Mouse (Mus musculus) layer of hippocampus, adult 2 months (tissue): ENCODE results near the gene Rxfp4. TPM values are rescaled to one million over a fixed set of nuclear protein-coding genes. Genes with fewer than 3 reads are reported as not detected.

Experiments
- DNase-seq, 2 experiments: peaks; one replicate each; pipeline ENCODE4 v3.0.0; 2022; ENCODE audit warnings: low spot score in 2 of 2
- H3K27ac ChIP-seq: fragments of 200-600 bp; 2 replicates; pipeline ENCODE4 v1.8.1; 2022
- H3K4me3 ChIP-seq: fragments of 200-600 bp; 2 replicates; pipeline ENCODE4 v1.8.1; 2022; ENCODE audit warnings: mild to moderate bottlenecking
- CTCF ChIP-seq: fragments of 200-600 bp; conservative IDR thresholded peaks from 2 replicates; pipeline ENCODE4 v1.8.1; 2022; ENCODE audit warnings: antibody characterized with exemption, mild to moderate bottlenecking, moderate library complexity
- total RNA-seq, 2 experiments: library from RNA; stranded (reverse); gene quantifications; 2 replicates each; pipeline ENCODE4 v1.2.3; 2021

Gene Rxfp4
- total RNA-seq, 2 experiments from 2014 or later: not detected

DNA sequence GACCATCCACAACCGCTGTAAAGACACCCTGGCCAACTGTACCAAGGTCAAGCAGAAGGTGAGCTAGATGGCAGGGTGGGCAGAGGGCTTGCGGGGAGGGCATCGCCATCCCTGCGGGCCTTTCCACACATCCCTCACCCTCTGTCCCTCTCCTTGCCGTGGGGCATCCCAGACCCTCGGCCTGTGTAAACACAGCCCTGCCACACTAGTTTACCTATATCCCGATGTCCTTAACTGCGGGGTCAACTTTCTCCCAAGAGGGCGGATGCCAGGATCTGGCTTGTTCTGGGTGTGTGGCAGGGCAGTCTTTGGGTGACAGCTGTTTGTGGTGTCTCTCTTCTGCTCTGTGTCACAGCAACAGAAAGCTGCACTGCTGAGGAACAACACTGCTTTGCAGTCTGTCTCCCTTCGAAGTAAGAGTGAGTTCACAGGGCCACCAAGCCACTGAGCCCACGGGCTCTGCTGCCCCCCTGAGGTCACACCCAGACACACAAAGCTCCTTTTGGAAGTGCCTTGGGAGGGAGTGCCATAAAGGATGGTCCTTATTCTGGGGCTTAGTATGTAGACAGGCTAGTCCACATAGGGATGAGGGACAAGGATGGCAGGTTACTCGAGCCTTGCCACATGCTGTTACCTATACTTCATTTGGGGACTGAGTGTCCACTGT is 20.9 kb downstream of the Rxfp4 start:
- DNase-seq: no peak
- H3K27ac ChIP-seq: peak overlapping the region; percentile 98
- TF ChIP-seq CTCF: peak; percentile 75
- peak overlapping the region; percentile 73 for H3K4me3 ChIP-seq

DNA sequence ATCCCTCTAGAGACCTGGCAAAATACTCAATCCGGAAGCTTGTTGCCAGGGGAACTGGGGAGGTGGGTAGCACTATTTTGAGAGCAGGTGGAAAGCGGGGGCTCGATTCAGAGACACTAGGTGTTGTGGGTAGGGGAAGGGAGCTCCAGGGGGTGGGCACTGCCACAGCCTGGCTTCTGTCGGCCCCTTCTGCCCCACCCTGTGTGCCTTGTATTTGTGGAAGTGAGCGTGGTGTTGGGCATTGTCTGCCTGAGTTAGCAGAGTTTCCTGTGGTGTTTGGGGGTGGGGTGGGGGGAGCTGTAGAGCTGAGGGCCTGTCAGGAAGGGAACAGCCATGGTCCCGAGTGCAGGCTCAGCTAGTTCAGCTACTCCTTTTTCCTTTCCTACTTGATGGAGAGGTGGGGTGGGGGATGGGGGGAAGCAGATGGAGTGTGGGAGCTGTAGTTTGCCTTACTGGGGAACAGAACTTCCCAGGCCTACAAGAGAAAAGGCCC is 22.0 kb downstream of the Rxfp4 start:
- DNase-seq: peak; percentile 73 to 80
- TF ChIP-seq CTCF: no peak
- H3K27ac ChIP-seq: peak overlapping the region; percentile 98
- H3K4me3 ChIP-seq: peak overlapping the region; percentile 73

DNA sequence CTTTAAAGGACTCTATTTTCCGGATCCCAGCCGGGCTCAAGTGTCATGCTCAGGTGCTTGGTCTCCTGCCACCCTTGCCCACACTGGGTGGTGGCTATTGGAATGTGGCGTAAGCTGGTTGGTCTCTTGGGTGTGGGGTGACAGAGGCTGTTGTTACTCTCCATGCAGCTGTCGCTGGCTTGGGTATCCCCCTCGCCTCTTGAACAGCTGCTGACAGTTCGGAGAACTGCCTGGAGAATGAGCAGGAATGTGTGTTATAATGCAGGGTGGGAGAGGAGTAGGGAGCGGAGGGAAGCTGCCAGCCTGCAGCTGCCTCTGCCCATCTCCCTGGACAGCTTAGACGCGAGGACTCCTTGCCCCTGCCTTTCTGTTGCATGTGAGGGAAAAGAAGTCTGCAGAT is 22.9 kb downstream of the Rxfp4 start:
- H3K27ac ChIP-seq: peak overlapping the region; percentile 98
- TF ChIP-seq CTCF: no peak
- peak overlapping the region; percentile 73 for H3K4me3 ChIP-seq
- DNase-seq: no peak

DNA sequence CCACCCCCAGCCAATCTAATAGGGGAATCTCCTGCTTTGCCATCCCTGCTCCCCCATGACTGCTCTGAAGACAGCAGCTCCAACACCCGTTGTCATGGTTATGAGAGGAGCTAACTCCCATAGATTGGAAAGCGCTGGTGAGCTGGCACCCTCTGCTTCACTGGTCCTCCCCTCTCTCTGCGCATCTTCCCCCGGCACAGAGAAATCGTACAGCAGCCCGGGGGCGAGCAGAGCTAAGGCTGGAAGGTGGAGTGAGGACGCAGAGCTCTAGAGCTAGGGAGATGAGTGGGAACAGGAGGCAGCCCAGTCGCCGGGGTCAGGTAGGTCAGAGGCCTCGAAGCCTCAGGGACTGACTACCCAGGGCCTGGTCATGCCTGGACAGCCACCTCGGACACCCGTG is 23.7 kb downstream of the Rxfp4 start:
- DNase-seq: peak; percentile 85 to 92
- no peak for TF ChIP-seq CTCF
- peak overlapping the region; percentile 73 for H3K4me3 ChIP-seq
- H3K27ac ChIP-seq: peak overlapping the region; percentile 98

DNA sequence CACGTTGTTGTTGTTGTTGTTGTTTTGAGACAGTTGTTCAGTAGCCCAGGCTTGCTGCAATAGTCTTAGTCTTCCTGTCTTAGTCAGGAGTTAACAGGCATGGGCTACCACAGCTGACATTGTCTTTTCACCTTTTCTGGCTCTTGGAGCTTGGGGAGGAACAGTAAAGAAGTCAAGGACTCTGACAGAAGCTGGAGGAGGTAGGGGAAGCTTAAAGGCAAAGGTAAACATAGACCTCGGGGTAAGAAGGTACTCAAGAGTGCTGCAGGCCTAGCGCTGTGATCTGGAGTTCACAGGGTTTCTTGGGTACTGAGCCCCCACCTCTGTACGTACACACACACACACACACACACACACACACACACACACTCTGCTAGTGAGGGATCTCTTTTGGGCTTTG is 24.2 kb downstream of the Rxfp4 start:
- H3K4me3 ChIP-seq: peak overlapping the region; percentile 8; the same call in 1 of the 2 replicates
- no peak for DNase-seq
- H3K27ac ChIP-seq: peak overlapping the region; percentile 98
- no peak for TF ChIP-seq CTCF

DNA sequence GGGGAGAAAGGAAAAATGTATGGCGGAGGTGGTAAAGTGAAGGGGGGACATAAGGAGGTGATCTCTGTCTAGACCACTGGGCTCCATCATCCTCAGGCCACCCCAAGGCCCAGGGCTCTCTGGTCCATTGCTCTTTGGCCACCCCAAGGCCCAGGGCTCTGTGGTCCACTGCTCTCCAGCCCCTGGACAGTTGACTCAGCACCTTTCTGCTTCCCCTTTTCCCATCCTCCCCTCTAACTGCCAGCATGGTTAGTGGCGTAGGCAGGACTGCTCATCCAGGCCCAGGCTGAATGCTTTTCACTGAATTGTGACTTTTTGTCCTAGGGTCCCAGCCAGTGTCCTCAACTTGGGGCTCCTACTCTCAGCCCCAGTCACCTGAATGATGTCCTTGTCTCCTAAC is 25.4 kb downstream of the Rxfp4 start:
- Histone ChIP-seq H3K27ac (peak overlapping the region; percentile 98), H3K4me3 (no peak overlapping the region; the same call in 1 of the 2 replicates)
- DNase-seq: no peak
- TF ChIP-seq CTCF: no peak

DNA sequence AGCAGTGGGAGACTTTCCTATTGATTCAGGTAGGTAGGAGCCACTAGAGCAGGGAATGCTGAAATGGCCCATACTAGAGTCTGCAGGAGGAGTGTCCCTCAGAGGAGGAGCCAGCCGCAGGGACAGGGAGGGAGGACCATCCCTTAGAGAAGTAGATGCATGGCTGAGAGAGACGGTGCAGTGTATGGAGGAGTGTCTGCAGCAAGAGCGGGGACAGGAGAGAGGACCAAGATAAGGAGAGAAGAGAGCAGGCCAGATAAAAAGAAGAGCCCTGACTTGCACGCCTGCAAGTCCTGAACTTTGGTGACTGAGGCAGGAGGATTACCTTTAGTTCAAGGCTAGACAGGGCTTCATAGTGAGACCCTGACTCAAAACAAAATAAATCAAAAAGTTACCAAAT is 25.8 kb downstream of the Rxfp4 start:
- Histone ChIP-seq H3K27ac (peak overlapping the region; percentile 98), H3K4me3 (peak overlapping the region; percentile 34; the same call in 1 of the 2 replicates)
- DNase-seq: no peak
- no peak for TF ChIP-seq CTCF

DNA sequence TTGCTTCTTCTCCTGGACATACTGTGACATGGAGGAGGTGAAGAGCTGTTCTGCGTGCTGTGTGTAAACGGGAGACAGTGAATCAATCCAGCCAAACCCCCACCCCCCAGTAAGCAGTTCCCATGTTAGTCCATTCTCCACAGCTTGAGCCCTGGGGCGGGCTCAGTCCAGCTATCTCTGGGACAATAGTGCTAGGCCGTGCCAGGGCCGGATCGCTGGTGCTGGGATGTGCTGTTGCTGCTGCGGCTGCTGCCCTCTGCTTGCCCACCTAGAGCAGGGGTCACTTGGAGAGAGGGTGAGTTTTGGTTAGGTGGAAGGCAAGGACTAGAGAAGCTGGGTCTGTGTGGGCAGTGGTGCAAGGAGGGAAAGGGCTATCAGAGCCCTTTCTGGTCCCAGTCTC is 26.6 kb downstream of the Rxfp4 start:
- peak overlapping the region; percentile 34; the same call in 1 of the 2 replicates for H3K4me3 ChIP-seq
- peak overlapping the region; percentile 98 for H3K27ac ChIP-seq
- DNase-seq: no peak
- TF ChIP-seq CTCF: no peak

DNA sequence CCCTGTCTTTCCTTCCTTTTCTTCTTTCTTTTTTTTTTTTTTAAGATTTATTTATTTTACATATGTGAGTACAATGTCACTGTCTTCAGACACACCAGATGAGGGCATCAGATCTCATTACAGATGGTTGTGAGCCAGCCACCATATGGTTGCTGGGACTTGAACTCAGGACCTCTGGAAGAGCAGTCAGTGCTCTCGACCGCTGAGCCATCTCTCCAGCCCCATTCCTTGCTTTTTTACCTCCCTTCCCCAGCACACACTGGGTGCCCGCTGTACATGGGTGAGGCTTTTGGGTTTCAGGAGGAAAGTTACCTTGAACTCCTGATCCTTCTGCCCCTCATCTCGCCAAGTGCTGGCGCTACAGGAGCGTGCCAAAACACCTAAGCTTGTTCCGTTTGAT is 27.4 kb downstream of the Rxfp4 start:
- TF ChIP-seq CTCF: no peak
- peak overlapping the region; percentile 98 for H3K27ac ChIP-seq
- peak overlapping the region; percentile 24; the same call in 1 of the 2 replicates for H3K4me3 ChIP-seq
- DNase-seq: no peak

DNA sequence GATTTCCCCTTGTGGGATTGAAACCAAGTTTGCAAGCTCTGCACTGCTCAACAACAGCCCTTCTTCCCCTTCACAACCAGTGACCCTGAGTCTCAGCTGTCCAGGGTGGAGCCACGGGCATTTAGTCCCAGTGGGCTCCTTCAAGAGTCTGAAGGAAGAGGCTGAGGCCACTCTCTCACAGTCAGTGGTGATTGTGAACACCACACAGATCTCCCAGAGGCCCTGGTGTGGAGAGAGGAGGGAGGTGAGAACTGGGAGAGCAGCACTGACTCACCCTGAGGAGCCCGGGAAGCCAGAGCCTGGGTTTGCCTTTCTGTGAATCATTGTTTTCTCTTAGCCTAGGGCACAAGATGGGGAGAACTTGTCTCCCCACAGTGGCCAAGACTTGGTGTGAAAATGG is 28.0 kb downstream of the Rxfp4 start:
- H3K4me3 ChIP-seq: peak overlapping the region; percentile 76
- TF ChIP-seq CTCF: no peak
- H3K27ac ChIP-seq: peak overlapping the region; percentile 98
- no peak for DNase-seq

DNA sequence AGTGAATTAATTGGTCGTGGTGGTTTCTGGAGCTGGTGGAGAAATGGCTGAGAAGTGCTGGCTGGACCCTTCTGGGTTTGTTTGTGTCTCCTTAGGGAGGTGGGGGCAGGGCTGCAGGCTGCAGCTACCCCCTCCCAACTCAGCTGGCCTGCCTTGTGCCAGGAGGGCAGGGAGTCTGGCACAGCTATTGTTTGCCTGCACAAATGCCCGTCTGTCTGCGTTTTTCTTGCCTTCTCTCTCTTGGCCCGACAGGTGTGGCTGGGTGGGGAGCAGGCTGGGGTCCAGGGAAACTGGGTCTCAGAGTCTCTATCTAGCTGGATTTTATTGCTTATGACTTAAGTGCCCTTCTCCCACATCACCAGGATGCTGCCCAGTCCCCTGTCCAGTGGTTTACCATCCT is 28.6 kb downstream of the Rxfp4 start:
- Histone ChIP-seq H3K4me3 (peak overlapping the region; percentile 76), H3K27ac (peak overlapping the region; percentile 98)
- TF ChIP-seq CTCF: no peak
- no peak for DNase-seq

DNA sequence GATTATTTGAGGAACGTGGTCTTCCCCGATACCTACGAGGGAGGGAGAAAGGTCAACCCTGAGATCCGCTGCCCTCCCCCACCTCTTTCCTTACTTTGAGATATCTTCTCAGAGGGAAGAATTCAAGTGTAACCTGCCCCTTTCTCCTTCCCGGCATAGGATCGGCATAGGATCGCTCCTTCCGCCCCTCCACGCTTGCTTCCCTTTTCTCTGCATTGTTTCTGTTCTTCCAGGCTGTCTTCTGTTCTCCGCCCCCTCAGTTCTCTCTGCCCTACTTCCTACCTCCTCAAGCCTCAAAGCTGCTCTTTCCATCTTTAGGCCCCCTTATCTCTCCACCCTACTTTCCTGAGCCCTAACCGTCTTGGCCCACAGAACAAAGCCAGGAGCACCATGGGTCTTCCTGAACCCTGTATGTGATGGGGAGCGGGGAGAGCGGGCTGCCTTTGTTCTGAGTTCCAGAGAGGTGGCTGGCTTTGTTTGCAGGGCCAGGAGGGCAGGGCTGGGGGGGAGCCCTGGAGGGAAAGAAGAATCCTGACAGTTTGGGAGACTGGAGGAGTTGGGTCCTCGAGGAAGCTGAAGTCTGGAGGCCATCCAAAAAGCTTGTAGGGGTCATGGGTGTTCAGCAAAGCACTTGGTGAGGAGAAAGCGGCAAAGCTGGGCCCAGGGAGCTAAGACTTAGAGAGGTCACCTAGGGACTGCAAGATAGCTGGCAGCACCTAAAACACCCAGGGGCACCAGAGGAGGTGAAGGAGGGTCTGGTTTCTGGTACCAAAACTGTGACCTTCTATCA is 29.4 kb downstream of the Rxfp4 start:
- no peak for TF ChIP-seq CTCF
- Histone ChIP-seq H3K27ac (peak overlapping the region; percentile 98), H3K4me3 (peak overlapping the region; percentile 76)
- DNase-seq: no peak

DNA sequence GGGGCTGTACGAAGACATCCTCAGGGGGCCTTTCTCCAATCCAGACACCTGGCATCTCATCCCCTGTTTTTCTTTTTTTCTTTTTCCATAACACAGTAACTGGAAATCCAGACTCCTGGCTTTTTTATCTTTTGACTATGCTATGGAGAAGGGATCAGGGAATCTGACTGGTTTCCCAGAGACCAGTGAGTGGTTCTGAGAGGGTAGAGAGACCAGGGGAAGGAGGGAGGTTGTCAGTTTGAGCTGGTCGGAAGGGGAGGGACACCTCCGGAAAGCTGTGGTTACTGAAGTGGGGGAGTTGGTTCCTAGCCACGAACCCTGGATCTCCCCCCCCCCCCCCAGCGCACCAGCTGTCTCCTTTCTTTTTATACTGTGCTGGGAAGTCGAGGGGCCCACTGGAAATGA is 30.0 kb downstream of the Rxfp4 start:
- DNase-seq: no peak
- peak overlapping the region; percentile 76 for H3K4me3 ChIP-seq
- TF ChIP-seq CTCF: no peak
- peak overlapping the region; percentile 98 for H3K27ac ChIP-seq
